Mouse (Mus musculus): ENCODE measurements around the gene Gm3594. TPM values are rescaled to one million over a fixed set of nuclear protein-coding genes. Genes with fewer than 3 reads are reported as not detected.
A peak's percentile ranks its signal among the peaks of the same experiment; 100 is the strongest.
"Not testable (repeated sequence)": the region's sequence is repeated elsewhere in the genome, so short reads cannot be mapped to it uniquely, and the experiment has no call there.

Gm3594 gene
- not detected in 2 replicates for polyA plus RNA-seq (2014; fragmentation: Nextera tagmentation; extraction: Ambion mirVana)

DNA sequence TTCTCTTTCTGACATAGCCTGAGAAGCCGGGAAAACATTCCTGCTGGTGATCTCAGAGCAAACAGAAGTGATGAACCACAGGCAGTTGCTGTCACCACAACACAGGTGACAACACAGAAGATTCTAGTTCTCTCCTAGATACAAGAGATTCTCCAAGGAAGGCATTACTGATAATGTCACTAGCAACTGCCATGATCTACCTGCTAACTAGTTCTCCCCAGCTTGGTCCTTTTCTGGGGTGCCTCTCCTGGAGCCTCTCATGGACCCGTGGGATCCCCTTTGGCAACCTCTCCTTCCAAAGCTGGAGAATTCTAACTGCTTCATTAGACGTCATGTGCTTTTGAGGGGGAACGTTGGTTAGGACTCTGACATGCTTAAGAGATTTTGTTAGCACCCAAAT lies at the start of gene Gm3594:
Gene Gm3594, minus strand, starts transcription at position 101 of the 400 bp plus-strand sequence.
- H3K27me3 ChIP-seq (ENCODE audit: control insufficient read depth, insufficient read depth, low read length); H3K36me3 ChIP-seq (ENCODE audit: control insufficient read depth, insufficient read depth, low read length); H3K4me3 ChIP-seq (replicated peaks; ENCODE audit: low read depth, low read length); H3K27ac ChIP-seq (replicated peaks; ENCODE audit: low read depth, low read length); H3K9ac ChIP-seq (replicated peaks; ENCODE audit: low read length); DNase-seq; H3K4me2 ChIP-seq (ENCODE audit: low read length); H3K9me3 ChIP-seq (ENCODE audit: control insufficient read depth, low read length); ATAC-seq (ENCODE audit: low FRiP score, low TSS enrichment); H3K4me1 ChIP-seq (ENCODE audit: control insufficient read depth, insufficient read depth, low read length): not testable (repeated sequence)
- WGBS = no CpG with 5 or more reads among the region's 4 CpGs

DNA sequence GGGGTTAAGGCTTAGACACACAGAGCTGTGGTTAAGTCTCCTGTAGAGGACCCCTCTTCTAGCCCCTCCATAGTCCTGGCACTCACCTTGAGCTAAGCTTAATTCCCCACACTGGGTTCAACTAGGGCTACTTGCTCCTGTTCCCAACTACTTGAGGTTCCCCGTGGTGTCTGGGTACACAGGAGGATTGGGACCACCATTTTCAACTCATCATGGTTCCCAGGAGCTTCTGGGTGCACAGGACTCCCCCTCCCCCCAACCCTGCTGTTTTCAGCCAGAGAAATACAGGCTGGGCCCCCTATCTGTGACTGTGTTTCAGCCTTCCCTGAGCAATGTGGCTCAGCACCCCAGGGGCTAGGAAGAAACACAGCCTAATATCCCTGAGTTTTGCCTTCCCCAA lies 41.9 kb upstream of the Gm3594 start:
- not testable (repeated sequence) for DNase-seq; H3K9me3 ChIP-seq (ENCODE audit: control insufficient read depth, low read length); H3K4me1 ChIP-seq (ENCODE audit: control insufficient read depth, insufficient read depth, low read length); H3K27ac ChIP-seq (replicated peaks; ENCODE audit: low read depth, low read length); H3K36me3 ChIP-seq (ENCODE audit: control insufficient read depth, insufficient read depth, low read length); H3K4me3 ChIP-seq (replicated peaks; ENCODE audit: low read depth, low read length); H3K9ac ChIP-seq (replicated peaks; ENCODE audit: low read length); ATAC-seq (ENCODE audit: low FRiP score, low TSS enrichment); H3K4me2 ChIP-seq (ENCODE audit: low read length); H3K27me3 ChIP-seq (ENCODE audit: control insufficient read depth, insufficient read depth, low read length)
- WGBS = 65% methylated on average over 1 of the region's 1 CpGs

DNA sequence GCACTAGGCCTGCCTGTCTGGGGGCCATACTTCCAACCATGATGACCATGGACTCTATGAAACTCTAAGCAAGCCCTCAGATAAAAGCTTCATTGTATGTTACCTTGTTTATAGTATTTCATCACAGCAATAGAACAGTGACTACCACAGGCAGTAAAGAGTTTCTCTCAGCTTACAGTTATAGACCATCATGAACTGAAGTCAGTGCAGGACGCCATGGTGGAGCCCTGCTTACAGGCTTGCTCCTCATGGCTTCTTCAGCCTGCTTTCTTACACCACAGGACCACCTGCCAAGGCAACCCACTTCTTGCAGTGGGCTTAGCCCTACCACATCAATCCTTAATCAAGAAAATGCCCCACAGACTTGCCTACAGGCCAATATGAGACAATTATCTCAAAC lies 41.1 kb upstream of the Gm3594 start:
- H3K36me3 ChIP-seq (ENCODE audit: control insufficient read depth, insufficient read depth, low read length); H3K9me3 ChIP-seq (ENCODE audit: control insufficient read depth, low read length); H3K9ac ChIP-seq (replicated peaks; ENCODE audit: low read length); H3K4me1 ChIP-seq (ENCODE audit: control insufficient read depth, insufficient read depth, low read length); H3K27ac ChIP-seq (replicated peaks; ENCODE audit: low read depth, low read length); H3K27me3 ChIP-seq (ENCODE audit: control insufficient read depth, insufficient read depth, low read length); ATAC-seq (ENCODE audit: low FRiP score, low TSS enrichment); DNase-seq; H3K4me2 ChIP-seq (ENCODE audit: low read length); H3K4me3 ChIP-seq (replicated peaks; ENCODE audit: low read depth, low read length): not testable (repeated sequence)
- no CpG with 5 or more reads among the region's 1 CpGs for WGBS

DNA sequence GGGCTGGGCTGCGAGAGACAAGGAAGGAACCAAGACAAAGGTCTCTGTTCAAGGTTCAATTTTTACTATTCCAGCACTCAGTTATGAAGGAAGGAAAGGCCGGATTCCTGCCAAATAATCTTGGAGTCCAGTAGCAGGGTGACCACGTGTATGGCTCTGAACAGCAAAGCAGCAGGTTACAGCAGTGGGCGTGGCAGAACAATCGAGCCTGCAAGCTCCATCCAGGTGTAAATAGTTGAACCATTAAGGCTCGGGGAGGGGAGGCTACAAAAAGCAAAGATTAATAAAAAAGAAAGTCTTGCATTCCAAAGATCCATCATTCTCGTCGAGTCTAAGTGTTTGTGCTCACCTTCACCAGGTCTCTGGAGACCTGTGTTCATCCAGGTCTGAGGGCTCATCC lies 37.7 kb upstream of the Gm3594 start:
- H3K4me1 ChIP-seq (ENCODE audit: control insufficient read depth, insufficient read depth, low read length); H3K9me3 ChIP-seq (ENCODE audit: control insufficient read depth, low read length); H3K9ac ChIP-seq (replicated peaks; ENCODE audit: low read length); H3K4me3 ChIP-seq (replicated peaks; ENCODE audit: low read depth, low read length); H3K27ac ChIP-seq (replicated peaks; ENCODE audit: low read depth, low read length); H3K4me2 ChIP-seq (ENCODE audit: low read length); ATAC-seq (ENCODE audit: low FRiP score, low TSS enrichment); H3K36me3 ChIP-seq (ENCODE audit: control insufficient read depth, insufficient read depth, low read length); H3K27me3 ChIP-seq (ENCODE audit: control insufficient read depth, insufficient read depth, low read length); DNase-seq: not testable (repeated sequence)
- 83% methylated on average over 7 of the region's 8 CpGs for WGBS

DNA sequence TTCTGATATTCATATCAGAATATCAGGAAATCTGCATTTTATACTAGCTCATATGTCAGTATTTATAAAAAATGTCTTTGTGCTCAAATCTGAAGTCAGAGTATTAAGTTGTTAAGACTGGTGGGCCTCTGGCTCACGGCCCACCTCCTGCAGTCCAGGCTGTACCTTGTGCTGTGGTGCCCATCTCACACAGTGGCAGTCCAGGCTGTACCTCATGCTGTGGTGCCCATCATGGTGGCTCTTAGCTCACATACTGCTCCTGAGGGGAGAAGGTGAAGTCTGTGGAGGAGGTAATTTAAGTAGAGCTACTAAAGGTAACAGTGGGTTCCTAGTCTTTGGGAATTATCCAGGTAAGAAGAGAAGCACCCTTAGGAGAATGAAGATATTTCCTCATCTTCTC lies 27.4 kb upstream of the Gm3594 start:
- H3K27ac ChIP-seq (replicated peaks; ENCODE audit: low read depth, low read length) = not testable (repeated sequence)
- WGBS = 95% methylated on average over 1 of the region's 1 CpGs

DNA sequence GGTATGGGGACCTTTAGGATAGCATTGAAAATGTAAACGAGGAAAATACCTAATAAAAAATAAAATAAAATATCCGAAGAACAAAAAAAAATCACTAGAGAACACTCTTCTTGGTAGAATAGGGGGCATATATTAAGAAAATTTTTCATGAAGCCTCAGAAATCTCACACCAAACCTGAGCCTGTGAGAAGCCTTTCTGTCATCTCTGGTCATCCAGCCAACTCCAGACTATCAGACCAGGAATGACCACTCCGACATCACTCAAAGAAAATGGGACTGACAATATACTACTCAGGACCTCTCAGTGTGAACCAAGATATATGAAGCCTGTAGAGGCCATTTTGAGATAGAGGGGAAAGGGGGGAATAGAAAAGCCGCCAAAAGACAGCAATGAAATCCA lies 3.6 kb downstream of the Gm3594 start:
- not testable (repeated sequence) for H3K4me3 ChIP-seq (replicated peaks; ENCODE audit: low read depth, low read length); H3K4me2 ChIP-seq (ENCODE audit: low read length); ATAC-seq (ENCODE audit: low FRiP score, low TSS enrichment); H3K4me1 ChIP-seq (ENCODE audit: control insufficient read depth, insufficient read depth, low read length); H3K9ac ChIP-seq (replicated peaks; ENCODE audit: low read length); H3K27me3 ChIP-seq (ENCODE audit: control insufficient read depth, insufficient read depth, low read length); DNase-seq; H3K36me3 ChIP-seq (ENCODE audit: control insufficient read depth, insufficient read depth, low read length); H3K9me3 ChIP-seq (ENCODE audit: control insufficient read depth, low read length); H3K27ac ChIP-seq (replicated peaks; ENCODE audit: low read depth, low read length)
- 92% methylated on average over 2 of the region's 4 CpGs for WGBS

More for the DNA sequence above, 27.4 kb upstream of the Gm3594 start:
- not testable (repeated sequence) for H3K4me3 ChIP-seq (replicated peaks; ENCODE audit: low read depth, low read length); H3K36me3 ChIP-seq (ENCODE audit: control insufficient read depth, insufficient read depth, low read length); H3K4me2 ChIP-seq (ENCODE audit: low read length); ATAC-seq (ENCODE audit: low FRiP score, low TSS enrichment); H3K27me3 ChIP-seq (ENCODE audit: control insufficient read depth, insufficient read depth, low read length); H3K4me1 ChIP-seq (ENCODE audit: control insufficient read depth, insufficient read depth, low read length); H3K9me3 ChIP-seq (ENCODE audit: control insufficient read depth, low read length); DNase-seq; H3K9ac ChIP-seq (replicated peaks; ENCODE audit: low read length)

DNA sequence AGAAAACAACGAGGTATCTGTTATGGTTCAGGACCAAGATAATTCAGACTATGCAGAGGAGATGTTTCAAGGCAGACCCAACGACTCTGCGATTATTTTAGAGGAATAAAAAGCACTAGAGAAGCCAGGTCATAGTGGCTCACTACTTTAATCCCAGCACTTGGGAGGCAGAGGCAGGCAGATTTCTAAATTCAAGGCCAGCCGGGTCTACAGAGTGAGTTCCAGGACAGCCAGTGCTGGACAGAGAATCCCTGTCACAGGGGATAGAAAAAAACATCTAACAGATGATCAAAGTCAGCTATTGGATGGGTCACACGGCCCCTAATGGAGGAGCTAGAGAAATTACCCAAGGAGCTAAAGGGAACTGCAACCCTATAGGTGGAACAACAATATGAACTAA lies 4.2 kb downstream of the Gm3594 start:
- not testable (repeated sequence) for H3K9me3 ChIP-seq (ENCODE audit: control insufficient read depth, low read length); DNase-seq; H3K36me3 ChIP-seq (ENCODE audit: control insufficient read depth, insufficient read depth, low read length); H3K4me1 ChIP-seq (ENCODE audit: control insufficient read depth, insufficient read depth, low read length); H3K9ac ChIP-seq (replicated peaks; ENCODE audit: low read length); H3K4me3 ChIP-seq (replicated peaks; ENCODE audit: low read depth, low read length); H3K27ac ChIP-seq (replicated peaks; ENCODE audit: low read depth, low read length); H3K4me2 ChIP-seq (ENCODE audit: low read length); H3K27me3 ChIP-seq (ENCODE audit: control insufficient read depth, insufficient read depth, low read length); ATAC-seq (ENCODE audit: low FRiP score, low TSS enrichment)
- WGBS = 88% methylated on average over 1 of the region's 5 CpGs

DNA sequence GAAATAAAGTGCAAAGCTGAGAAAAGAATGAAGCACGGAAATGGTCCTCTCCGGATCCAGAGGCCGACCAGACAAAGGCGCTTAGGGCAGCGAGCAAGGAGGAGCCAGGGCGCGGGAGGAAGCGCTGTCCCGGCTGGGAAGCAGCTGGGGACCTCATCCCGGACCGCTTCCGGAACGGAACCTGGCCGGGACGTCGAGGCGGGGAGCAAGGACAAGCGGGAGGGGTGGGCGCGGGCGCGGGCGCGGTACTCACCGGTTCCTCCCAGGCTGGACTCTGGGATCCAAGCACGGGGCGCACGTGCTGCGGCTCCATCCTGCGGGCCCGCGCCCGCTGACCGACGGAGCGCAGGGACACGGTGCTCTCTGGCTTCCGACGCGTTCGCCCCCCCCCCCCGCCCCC lies 17.6 kb downstream of the Gm3594 start:
- not testable (repeated sequence) for H3K4me1 ChIP-seq (ENCODE audit: control insufficient read depth, insufficient read depth, low read length); H3K4me3 ChIP-seq (replicated peaks; ENCODE audit: low read depth, low read length); H3K9me3 ChIP-seq (ENCODE audit: control insufficient read depth, low read length); DNase-seq; H3K4me2 ChIP-seq (ENCODE audit: low read length); H3K27ac ChIP-seq (replicated peaks; ENCODE audit: low read depth, low read length); H3K27me3 ChIP-seq (ENCODE audit: control insufficient read depth, insufficient read depth, low read length); ATAC-seq (ENCODE audit: low FRiP score, low TSS enrichment); H3K9ac ChIP-seq (replicated peaks; ENCODE audit: low read length); H3K36me3 ChIP-seq (ENCODE audit: control insufficient read depth, insufficient read depth, low read length)
- WGBS = 5% methylated on average over 9 of the region's 42 CpGs

DNA sequence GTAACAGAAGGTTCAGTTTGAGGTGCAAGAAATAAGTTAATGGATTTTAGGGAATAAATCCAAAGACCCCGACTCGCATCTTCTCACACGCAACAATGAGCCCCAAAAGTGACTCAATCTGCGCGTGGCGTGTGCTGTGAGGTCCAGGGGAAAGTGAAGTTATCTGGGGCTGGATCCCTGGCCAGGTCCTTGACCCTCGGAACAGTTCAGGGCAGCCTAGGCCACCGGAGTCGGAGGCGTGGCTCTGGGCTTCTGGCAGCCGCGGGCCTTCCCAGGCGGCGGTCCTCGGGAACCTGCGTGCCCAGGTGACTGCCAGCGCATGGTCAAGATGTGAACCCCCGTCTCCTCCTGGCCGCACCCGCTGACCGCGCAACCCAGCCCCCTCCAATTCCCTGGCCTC lies 18.1 kb downstream of the Gm3594 start:
- not testable (repeated sequence) for H3K4me1 ChIP-seq (ENCODE audit: control insufficient read depth, insufficient read depth, low read length); H3K9me3 ChIP-seq (ENCODE audit: control insufficient read depth, low read length); H3K27ac ChIP-seq (replicated peaks; ENCODE audit: low read depth, low read length); H3K9ac ChIP-seq (replicated peaks; ENCODE audit: low read length); ATAC-seq (ENCODE audit: low FRiP score, low TSS enrichment); H3K27me3 ChIP-seq (ENCODE audit: control insufficient read depth, insufficient read depth, low read length); H3K36me3 ChIP-seq (ENCODE audit: control insufficient read depth, insufficient read depth, low read length)
- Histone ChIP-seq H3K4me2 (ENCODE audit: low read length) (peak overlapping the region; percentile 45), H3K4me3 (replicated peaks; ENCODE audit: low read depth, low read length) (peak overlapping the region; percentile 28)
- DNase-seq = peak; percentile 0
- 18% methylated on average over 22 of the region's 22 CpGs for WGBS
